Mouse (Mus musculus) frontal cortex, postnatal 36 days (tissue): ENCODE results near the gene Map3k12.
A peak's percentile ranks its signal among the peaks of the same experiment; 100 is the strongest.

Experiments
- DNase-seq, 2 experiments: peaks; one replicate each; pipeline ENCODE4 v3.0.0; 2022; ENCODE audit warnings: low spot score in 2 of 2

The Map3k12 gene

DNA sequence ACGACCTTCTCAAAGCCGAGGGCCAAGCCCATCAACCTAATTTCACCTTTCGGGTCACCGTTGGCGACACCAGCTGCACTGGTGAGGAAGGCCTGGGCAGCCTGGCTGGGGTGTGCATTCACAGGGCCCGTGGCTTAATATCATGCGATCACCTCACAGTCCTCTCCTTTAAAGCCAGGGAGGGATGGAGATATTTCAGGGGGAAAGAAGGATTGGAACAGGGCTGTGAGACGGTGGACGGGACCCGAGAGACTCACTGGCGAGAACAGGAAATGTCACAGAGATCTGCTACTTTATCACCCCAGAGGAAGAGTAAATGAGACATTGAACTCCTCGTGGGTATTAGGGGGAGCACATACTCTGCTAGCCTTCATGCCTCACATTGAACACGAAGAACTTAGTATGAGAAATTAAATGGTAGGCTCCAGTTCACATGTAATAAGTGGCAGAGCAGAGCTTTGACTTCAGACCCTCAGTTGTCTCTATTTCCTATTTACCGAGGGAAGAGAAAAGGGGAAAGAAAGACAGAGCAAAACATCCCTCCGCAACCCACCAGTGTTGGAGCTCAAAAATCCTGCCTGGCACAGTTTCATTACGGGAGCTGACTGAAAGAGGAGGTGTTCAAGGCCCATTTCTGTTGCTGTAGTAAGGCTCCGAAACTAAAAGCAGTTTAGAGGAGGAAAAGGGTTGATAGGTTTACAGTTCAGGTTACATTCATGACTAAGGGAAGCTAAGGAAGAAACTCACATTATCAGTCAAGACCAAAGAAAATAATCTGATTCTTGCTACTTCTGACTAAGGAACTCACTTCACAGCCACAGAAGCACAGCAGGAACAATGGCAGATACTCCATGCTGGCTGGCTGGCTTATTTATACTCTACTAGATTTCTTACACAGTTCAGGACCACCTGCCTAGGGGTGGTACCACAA is 2.6 kb upstream of the Map3k12 start:
- no peak for DNase-seq

DNA sequence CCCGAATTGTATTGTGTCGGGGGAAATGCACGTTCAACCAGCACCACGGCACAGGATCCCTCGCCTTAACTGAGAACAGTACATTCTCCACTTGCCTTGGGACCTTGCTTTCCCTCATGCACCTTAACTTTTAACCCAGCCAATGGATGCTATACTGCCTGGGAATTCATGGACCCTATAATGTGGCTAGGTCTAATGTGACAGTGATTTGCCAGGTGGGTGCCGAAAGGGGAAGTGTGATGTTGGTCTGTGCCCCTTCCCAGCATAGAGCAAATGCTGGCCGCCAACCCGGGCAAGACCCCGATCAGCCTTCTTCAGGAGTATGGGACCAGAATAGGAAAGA is 2.0 kb upstream of the Map3k12 start:
- DNase-seq = no peak

DNA sequence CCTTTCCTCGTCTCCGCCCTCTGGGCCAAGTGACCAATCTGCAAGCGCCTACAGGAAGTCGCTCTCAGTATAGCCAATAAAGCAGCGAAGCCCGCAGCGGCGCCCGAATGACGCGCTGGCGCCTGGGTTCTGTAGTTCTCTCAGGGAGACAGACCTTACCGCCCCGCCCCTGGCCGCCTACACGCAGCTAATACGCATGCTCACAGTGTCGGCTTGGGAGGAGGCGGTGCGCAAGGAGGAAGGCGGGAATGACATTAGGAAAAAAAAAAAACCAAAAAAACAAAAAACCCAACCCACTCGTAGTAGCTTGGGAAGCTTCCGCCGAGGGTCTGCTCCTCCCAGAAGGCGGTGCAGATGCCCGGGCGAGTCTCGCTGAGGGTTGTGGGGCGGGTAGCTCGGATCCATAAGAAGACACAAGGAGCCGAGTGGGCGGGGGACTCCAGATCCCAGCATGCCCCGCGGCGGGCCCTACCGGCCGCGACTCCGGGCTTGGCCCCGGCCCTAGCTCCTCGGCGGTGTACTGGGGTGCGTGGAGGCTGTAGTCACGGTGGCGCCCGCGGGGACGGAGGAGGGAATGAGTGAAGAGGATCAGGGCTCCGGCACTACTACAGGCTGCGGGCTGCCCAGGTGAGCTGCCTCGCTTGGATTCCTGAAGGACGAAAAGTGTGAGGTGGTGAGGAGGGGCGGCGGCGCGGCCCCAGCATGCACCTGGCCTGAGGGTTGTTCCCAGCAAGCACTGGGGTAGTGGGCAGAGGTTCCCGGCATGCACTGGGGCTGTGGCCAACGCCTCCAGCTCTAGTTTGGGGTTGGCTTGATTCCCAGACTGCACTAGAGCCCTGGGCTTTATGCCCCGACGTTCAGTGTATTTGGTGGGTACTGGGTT is 1.4 kb upstream of the Map3k12 start, which contains the start of gene Tarbp2:
Gene Tarbp2, plus strand, starts transcription at position 217 of the 883 bp plus-strand sequence.
- peak; percentile 100 for DNase-seq

DNA sequence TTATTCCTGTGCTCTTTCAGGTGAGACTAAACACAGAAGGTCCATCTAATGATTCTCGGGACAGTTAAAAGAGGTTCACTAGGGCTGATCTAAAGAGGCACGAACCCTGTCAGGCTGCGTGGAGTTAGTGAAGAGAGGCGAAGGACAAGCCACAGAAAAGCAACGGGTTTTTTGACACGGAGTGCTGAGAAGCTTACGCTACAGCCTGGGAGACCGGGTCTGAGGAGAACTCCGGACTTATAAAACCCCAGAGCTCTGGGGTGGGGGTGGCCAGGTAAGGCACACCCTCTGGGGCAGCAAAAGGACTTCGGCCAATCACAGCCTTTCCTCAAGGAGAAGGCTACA is 739 bp upstream of the Map3k12 start:
- DNase-seq = no peak

DNA sequence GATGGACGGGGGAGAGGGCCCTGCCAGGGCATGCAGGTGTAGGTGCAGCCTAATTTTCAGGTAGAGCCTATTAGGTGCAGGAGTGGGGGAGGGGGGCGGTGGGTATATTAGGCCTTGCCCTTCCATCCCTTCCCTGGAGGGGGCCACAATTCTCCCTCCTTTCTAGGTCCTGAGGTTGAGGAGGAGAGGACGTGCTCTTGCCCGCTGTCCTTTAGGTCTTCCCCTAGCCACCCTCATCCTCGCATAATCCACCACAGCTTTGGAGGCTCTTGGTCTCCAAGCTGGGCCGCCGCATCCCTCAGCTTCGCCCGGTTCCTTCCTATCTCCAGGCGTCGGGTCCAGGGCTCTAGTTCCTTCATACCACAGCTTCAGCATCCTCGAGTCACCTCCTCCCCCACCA is 571 bp downstream of the Map3k12 start:
- no peak for DNase-seq

GRCm38 (mm10) chr15:102515791-102516190 is 1.1 kb downstream of the Map3k12 start:
- DNase-seq = no peak

- no peak for DNase-seq
Measured at GRCm38 (mm10) chr15:102515261-102515660, 1.6 kb downstream of the Map3k12 start.

- DNase-seq = no peak
Measured at GRCm38 (mm10) chr15:102513004-102513403, 3.9 kb downstream of the Map3k12 start.

DNA sequence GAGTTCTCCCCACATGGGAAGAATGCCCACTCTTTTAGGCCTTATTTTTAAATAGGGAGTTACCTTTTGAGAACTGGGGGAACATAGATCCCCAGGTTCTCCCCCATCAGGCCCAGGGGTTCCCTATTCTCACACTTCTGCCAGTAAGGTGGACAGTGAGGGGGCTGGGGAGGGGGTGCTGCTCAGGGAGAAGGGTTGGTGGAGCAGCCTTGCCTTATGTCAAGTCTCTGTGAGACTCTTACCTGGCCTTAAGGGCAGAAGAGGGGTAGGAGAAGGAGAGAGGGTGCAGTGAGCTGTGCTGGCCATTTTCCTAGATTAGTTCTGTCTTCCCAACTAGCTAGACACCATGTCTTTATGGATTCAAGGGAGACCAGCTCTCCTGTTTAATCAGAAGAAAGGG is 4.4 kb downstream of the Map3k12 start:
- no peak for DNase-seq

GRCm38 (mm10) chr15:102512010-102512409 is 4.9 kb downstream of the Map3k12 start:
- no peak for DNase-seq

GRCm38 (mm10) chr15:102511285-102511833 is 5.5 kb downstream of the Map3k12 start:
- no peak for DNase-seq

DNA sequence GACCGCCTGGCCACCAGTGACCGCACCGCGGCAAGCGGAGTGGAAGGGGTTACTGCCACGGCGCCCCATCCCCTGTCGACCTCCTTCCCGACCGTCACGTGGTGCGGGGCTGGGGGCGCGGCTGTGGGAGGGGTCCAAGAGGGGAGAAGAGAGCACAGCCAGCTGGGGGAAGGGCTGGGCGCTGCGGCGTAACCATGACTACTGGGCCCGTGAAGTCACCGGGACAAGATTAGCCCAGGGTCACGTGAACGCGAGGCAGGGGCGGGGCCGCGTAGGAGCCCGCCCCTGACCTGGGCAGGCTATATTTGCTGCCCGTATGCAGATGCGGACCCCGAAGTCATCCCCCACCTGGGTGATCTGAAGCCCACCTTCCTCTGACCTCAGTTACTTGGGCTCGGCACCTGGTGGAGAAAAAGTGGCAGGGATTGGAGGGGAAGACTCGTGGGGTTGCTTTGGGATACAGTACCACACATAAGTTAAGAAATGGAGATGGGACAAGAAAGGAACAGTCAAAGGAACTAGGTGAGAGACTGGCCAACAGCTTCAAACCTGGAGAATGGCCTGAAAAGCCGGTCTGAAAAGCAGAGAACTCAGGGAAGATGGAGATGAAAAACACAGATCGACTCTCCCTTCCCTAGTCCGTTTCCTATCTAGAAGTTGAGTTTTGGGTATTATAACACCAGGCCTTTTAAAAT is 6.1 kb downstream of the Map3k12 start:
- peak; percentile 85 to 90 for DNase-seq

DNA sequence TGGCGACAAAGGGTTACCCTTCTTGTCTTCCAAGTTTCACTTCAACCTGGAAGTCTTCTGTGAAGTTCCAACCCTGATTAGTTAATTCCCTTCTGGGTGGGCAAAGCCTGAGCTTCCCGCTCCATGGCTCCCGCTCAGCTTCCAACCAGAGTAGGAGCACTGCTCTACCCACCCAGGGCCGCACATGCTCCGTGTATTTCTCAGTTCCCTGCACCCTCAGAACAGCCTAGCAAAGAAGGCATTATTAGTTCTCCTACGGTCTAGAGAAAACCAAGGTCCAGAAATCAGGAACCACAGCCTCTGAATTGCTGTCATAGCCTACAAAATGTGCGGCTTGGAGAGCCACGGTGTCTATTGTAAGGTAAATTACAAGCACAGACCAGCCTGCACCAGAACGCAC is 6.8 kb downstream of the Map3k12 start:
- peak in 1 of 2 experiments; percentile 40 for DNase-seq

DNA sequence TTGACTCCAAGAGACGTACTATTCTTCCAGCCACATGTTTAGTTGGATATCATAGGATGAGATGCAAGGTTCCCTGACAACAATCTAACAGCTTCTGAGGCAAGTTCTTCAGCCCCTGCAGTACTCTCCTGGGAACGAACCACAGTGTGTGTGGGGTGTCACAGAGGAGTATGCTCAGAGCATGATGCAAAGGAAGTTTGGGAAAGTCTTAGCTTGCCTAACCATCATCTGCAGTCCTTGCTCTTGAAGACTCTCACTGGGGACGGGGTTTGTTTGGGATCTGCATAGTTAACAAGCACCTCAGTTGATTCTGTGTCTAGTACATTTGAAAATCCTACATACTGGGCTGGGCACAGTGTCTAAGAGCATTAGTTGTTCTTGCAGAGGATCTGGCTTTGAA is 8.5 kb downstream of the Map3k12 start:
- no peak for DNase-seq

- DNase-seq = no peak
Measured at GRCm38 (mm10) chr15:102507561-102507960, 9.3 kb downstream of the Map3k12 start.

DNA sequence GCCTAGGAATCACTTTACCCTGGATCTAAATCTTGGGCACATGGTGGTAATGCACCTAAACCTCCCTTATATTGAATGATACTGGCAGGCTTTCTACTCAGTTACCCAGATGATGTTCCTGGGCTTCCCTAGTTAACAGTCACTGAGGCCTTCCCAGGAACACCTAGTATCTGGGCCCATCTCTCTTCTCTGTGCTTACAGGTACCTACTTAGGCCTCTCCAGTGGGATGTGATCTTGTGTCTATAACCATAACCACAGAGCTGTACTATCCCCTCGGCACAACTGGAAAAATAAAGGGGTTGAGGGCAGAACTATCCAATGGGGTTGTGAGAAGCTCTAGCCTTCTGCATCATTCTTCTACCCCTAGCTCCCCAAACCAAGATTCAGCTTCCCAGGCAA is 10.0 kb downstream of the Map3k12 start:
- no peak for DNase-seq

GRCm38 (mm10) chr15:102506464-102506830 is 10.4 kb downstream of the Map3k12 start:
- no peak for DNase-seq

- DNase-seq = no peak
Measured at GRCm38 (mm10) chr15:102505770-102506463, 10.9 kb downstream of the Map3k12 start.

DNA sequence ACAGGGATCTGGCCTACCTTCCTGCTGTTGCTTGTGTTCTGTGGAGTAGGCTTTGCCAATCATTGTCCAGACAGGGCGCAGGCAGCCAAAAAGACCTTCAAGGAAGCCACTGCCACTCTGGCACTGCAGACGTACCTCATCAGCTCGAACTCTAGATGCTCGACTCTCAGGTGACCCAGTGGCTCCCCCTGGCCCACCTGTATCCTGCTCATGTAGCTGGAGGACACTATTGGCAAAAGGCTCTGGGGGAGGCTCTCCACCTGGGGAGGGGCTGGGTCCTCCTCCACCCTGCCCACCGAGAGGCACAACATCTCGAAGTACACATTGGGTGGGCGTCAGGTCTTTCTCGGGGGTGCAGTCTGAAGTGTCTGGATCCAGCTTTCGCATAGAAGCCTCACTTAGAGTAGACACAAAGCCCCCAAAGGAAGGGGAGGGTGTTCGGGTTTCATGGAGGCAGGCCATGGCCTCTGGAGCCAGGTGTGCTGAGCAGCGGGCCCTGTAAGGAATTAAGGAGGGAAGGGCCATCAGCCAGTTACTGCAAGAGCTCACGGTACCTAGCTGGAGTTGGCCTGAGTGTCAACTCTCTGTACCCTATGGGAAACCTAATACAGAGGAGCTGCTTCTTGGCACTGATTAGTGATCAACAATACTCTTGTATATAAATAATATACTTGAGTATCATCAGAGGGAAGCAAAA is 11.6 kb downstream of the Map3k12 start:
- no peak for DNase-seq

DNA sequence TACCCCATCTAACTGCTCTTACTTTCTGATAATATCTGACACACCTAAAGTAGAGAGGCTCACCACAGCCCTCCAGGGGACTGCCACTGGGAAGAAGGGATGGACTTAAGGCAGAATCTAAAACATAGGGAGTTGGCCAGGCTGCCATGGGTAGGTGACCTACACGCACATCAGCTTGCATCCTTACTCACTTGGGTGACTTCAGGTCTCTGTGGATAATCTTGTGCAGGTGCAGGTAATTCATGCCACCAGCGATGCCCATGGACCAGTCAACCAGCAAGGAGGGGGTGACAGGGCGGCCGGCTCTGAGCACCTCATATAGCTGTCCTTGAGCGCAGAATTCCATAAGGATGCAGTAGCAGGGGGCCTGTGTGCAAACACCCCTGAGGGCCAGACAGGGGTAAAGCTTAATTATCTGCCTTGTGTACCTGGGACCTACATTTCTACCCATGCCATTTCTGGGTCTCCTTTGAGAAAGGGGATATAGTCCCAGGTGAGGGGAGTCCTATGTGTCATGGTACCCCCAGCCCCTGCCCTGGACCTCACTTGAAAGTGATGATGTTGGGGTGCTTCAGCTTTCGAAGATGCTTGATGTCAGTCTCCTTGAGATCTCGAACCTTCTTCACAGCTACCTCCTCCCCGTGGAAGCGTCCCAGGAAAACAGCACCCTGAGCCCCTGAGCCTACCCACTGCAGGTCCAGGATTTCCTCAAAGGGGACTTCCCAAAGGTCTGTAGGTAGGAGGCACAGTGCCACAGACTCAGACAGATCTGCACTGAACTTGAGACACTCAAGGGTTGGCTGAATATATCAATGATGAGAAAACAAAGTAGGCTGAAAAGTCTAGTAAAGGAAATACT is 12.7 kb downstream of the Map3k12 start:
- no peak for DNase-seq
